Mouse (Mus musculus) stomach, postnatal 0 days (tissue): ENCODE data around the gene Krtap16-1. TPM values are rescaled to one million over a fixed set of nuclear protein-coding genes. Genes with fewer than 3 reads are reported as not detected.

Experiments used
- ATAC-seq: fragments of 200-750 bp; cut with Nextera tagmentation; 2 replicates; pipeline ENCODE4 v1.8.0; 2017; ENCODE audit not compliant: low FRiP score, low TSS enrichment
- DNase-seq: peaks from one replicate; pipeline ENCODE4 v3.0.0-alpha.2; 2016; ENCODE audit warnings: low spot score
- H3K27ac ChIP-seq: fragments of 300-500 bp; sonication (generic); replicated peaks from 2 replicates; pipeline ENCODE4 v1.5.1; 2014; ENCODE audit warnings: mild to moderate bottlenecking, control low read depth
- H3K27me3 ChIP-seq: fragments of 300-500 bp; sonication (generic); 2 replicates; pipeline ENCODE4 v1.6.1; 2014; ENCODE audit warnings: low read length; ENCODE audit not compliant: control insufficient read depth, insufficient read depth
- H3K36me3 ChIP-seq: fragments of 300-500 bp; sonication (generic); 2 replicates; pipeline ENCODE4 v1.6.1; 2014; ENCODE audit warnings: low read length, mixed read lengths; ENCODE audit not compliant: control insufficient read depth, insufficient read depth
- H3K4me1 ChIP-seq: fragments of 300-500 bp; sonication (generic); replicated peaks from 2 replicates; pipeline ENCODE4 v1.6.1; 2014; ENCODE audit warnings: antibody characterized with exemption; ENCODE audit not compliant: control insufficient read depth, insufficient read depth
- H3K4me2 ChIP-seq: fragments of 300-500 bp; sonication (generic); replicated peaks from 2 replicates; pipeline ENCODE4 v1.6.1; 2014; ENCODE audit warnings: low read depth, mild to moderate bottlenecking, control low read depth, moderate library complexity
- H3K4me3 ChIP-seq: fragments of 300-500 bp; sonication (generic); 2 replicates; pipeline ENCODE4 v1.5.1; 2014; ENCODE audit warnings: low read depth, low read length, control low read depth
- H3K9ac ChIP-seq: fragments of 300-500 bp; sonication (generic); 2 replicates; pipeline ENCODE4 v1.6.1; 2014; ENCODE audit warnings: mild to moderate bottlenecking, low read length, control low read depth, mixed read lengths
- H3K9me3 ChIP-seq: fragments of 300-500 bp; sonication (generic); 2 replicates; pipeline ENCODE4 v1.6.1; 2016; ENCODE audit warnings: low read length; ENCODE audit not compliant: control insufficient read depth
- CTCF ChIP-seq: IDR thresholded peaks from 2 replicates; pipeline ENCODE4 v1.5.1; 2016; ENCODE audit warnings: antibody characterized with exemption, low read depth, mild to moderate bottlenecking, moderate library complexity
- EP300 ChIP-seq: optimal IDR thresholded peaks from 2 replicates; pipeline ENCODE3; 2016; ENCODE audit warnings: antibody characterized with exemption
- WGBS: fragments of 180-500 bp; shearing (Covaris S2); extraction: QIAGEN DNeasy Blood & Tissue Kit; methylation state at CpG from one replicate; pipeline ENCODE4 v1.1.7; 2014; 5-methylcytosine and 5-hydroxymethylcytosine counted together
- polyA plus RNA-seq: library from polyadenylated mRNA; unstranded; fragments of >200 nt; fragmentation: Nextera tagmentation; extraction: Ambion mirVana; gene quantifications from 2 replicates; pipeline ENCODE4 v1.2.1, GENCODE M21; 2015

The Krtap16-1 gene
- polyA plus RNA-seq, 1 experiment from 2014 or later, result 0.10 TPM

DNA sequence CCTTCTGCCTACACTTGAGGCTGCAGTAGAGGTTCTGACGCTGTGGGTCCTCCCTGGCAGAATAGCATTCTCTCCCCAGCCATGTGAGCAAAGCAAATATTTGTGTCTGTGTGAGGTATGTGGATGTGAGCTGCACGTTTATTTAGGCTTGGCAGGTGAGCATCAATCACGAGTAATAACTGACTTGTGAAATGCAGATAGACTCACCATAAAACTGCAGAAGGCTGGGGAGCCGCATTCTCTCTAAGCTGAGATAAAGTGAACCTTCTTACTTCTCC is 7.9 kb upstream of the Krtap16-1 start:
- Histone ChIP-seq H3K4me1 (no peaks in the 10 kb centered on the region), H3K27me3 (no peaks in the 10 kb centered on the region), H3K4me3 (no peak overlapping the region), H3K36me3 (no peaks in the 10 kb centered on the region), H3K4me2 (no peak overlapping the region), H3K9me3 (no peaks in the 10 kb centered on the region), H3K9ac (no peak overlapping the region), H3K27ac (no peak overlapping the region)
- DNase-seq (no peak), ATAC-seq (no peak)
- no peak for TF ChIP-seq CTCF
- 21% methylated on average over 4 of the region's 4 CpGs for WGBS

GRCm38 (mm10) chr11:99993620-99994383 is 7.4 kb upstream of the Krtap16-1 start, which contains the start of gene Krtap17-1:
TSS of gene Krtap17-1 (minus strand) at chr11:99993994.
- H3K36me3 ChIP-seq, result no peaks in the 10 kb centered on the region
- DNase-seq (no peak), ATAC-seq (no peak)
- no peak within 1 kb of the TSS for H3K4me3 ChIP-seq
- TF ChIP-seq CTCF (no peak), EP300 (no peak)
- WGBS, result 11% methylated on average over 22 of the region's 26 CpGs
- no peak within 1 kb of the TSS for H3K4me2 ChIP-seq
- no peak within 1 kb of the TSS for H3K9ac ChIP-seq
- H3K27ac ChIP-seq, result no peak within 1 kb of the TSS
- H3K27me3 ChIP-seq, result no peaks in the 10 kb centered on the region
- H3K9me3 ChIP-seq, result no peaks in the 10 kb centered on the region
- no peaks in the 10 kb centered on the region for H3K4me1 ChIP-seq

GRCm38 (mm10) chr11:99990571-99990970 is 4.2 kb upstream of the Krtap16-1 start:
- Histone ChIP-seq H3K4me2 (no peak overlapping the region), H3K9me3 (no peaks in the 10 kb centered on the region), H3K27ac (no peak overlapping the region), H3K36me3 (no peaks in the 10 kb centered on the region), H3K4me3 (no peak overlapping the region), H3K4me1 (no peaks in the 10 kb centered on the region), H3K9ac (no peak overlapping the region), H3K27me3 (no peaks in the 10 kb centered on the region)
- TF ChIP-seq CTCF (no peak), EP300 (no peak)
- DNase-seq, result no peak
- 73% methylated on average over 3 of the region's 3 CpGs for WGBS
- no peak for ATAC-seq

DNA sequence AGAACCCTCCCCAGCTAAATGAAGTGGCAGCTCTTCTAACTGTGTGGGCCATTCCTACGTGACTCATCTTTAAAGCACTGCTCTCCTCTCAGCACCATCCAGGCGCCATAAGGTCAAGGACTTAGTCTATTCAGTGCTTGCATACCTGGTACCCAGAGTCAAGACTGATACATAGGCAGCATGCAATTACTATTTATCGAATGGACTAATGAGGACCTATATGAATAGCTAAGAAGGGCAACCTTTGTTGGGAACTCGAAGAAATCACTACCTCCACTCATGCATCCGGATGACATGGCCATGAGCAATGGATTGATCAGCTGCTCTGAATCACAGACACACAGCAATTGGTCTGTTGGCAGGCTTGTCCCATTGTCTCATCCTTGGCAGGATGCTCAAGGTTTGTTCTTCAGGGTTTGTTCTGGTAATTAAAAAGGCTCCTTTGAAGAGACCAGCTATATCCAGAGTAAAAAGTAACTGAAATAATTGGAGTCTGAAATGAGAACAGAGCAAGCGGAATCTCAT is 3.5 kb upstream of the Krtap16-1 start:
- no peak overlapping the region for H3K4me3 ChIP-seq
- H3K4me2 ChIP-seq, result no peak overlapping the region
- no peak for DNase-seq
- H3K9ac ChIP-seq, result no peak overlapping the region
- H3K36me3 ChIP-seq, result no peaks in the 10 kb centered on the region
- TF ChIP-seq EP300 (no peak), CTCF (no peak)
- H3K27me3 ChIP-seq, result no peaks in the 10 kb centered on the region
- no peak overlapping the region for H3K27ac ChIP-seq
- ATAC-seq, result no peak
- no peaks in the 10 kb centered on the region for H3K4me1 ChIP-seq
- no peaks in the 10 kb centered on the region for H3K9me3 ChIP-seq
- 84% methylated on average over 6 of the region's 6 CpGs for WGBS

DNA sequence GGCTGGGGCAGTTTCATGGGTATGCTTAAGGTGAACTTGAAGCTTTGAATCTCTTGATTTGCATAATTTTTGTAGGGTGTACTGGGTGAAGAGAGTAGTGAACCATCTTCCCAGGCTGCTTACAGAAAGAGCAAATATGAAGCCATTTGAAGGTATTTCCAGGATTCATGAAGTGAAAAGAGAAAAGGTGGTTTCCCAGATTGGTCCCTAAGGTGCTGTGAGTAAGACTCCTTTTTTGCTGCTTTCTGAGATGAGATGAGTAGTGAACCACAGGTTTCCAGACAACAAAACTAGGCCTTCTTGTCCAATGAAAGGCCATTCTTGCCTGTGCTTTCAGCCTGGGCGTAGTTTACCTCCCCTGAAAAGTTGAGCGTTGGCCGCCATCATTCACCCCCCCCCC is 2.1 kb upstream of the Krtap16-1 start:
- Histone ChIP-seq H3K36me3 (no peaks in the 10 kb centered on the region), H3K4me2 (no peak overlapping the region), H3K4me3 (no peak overlapping the region), H3K27me3 (no peaks in the 10 kb centered on the region), H3K27ac (no peak overlapping the region), H3K9ac (no peak overlapping the region), H3K4me1 (no peaks in the 10 kb centered on the region), H3K9me3 (no peaks in the 10 kb centered on the region)
- no peak for DNase-seq
- TF ChIP-seq EP300 (no peak), CTCF (no peak)
- no peak for ATAC-seq
- 96% methylated on average over 3 of the region's 3 CpGs for WGBS

GRCm38 (mm10) chr11:99985291-99986092 is 905 bp downstream of the Krtap16-1 start:
- no peak overlapping the region for H3K9ac ChIP-seq
- no peak overlapping the region for H3K4me3 ChIP-seq
- 75% methylated on average over 20 of the region's 20 CpGs for WGBS
- TF ChIP-seq EP300 (no peak), CTCF (no peak)
- no peaks in the 10 kb centered on the region for H3K27me3 ChIP-seq
- H3K27ac ChIP-seq, result no peak overlapping the region
- no peaks in the 10 kb centered on the region for H3K4me1 ChIP-seq
- H3K36me3 ChIP-seq, result no peaks in the 10 kb centered on the region
- DNase-seq (no peak), ATAC-seq (no peak)
- no peaks in the 10 kb centered on the region for H3K9me3 ChIP-seq
- H3K4me2 ChIP-seq, result no peak overlapping the region
